Mouse (Mus musculus) gonadal fat pad, adult 2 months (tissue): Measurements from ENCODE around the gene Arid1b. TPM values are rescaled to one million over a fixed set of nuclear protein-coding genes. Genes with fewer than 3 reads are reported as not detected.

Experiments
- DNase-seq: peaks from one replicate; pipeline ENCODE4 v3.0.0-alpha.2; 2012; ENCODE audit warnings: low read depth
- polyA plus RNA-seq: library from polyadenylated mRNA; depleted of rRNA; stranded (reverse); fragments of >200 nt; gene quantifications from 2 replicates; pipeline ENCODE4 v1.2.3, GENCODE M21; 2012

Gene Arid1b
- polyA plus RNA-seq, 1 experiment: 23.2 TPM

DNA sequence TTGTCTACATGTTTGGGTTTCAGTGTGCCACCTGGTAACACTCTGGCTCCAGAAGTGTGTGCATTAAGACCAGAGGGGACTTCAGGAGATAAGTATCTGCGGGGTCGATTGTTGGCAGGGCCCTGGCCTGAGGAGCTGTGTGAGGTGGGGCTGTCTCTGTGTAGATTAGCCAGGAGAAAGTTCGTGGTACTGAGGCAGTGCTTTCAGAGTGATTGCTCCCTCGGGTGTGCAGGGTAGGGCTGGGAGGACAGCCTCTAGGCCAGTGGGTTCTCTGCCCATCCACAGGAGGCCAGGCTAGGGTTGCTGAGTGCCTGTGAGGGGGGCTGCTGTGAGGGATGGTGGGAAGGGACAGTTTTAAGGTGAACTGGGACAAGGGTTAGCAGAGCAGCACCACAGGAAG, 63.2 kb downstream of the Arid1b start:
- DNase-seq: no peak

DNA sequence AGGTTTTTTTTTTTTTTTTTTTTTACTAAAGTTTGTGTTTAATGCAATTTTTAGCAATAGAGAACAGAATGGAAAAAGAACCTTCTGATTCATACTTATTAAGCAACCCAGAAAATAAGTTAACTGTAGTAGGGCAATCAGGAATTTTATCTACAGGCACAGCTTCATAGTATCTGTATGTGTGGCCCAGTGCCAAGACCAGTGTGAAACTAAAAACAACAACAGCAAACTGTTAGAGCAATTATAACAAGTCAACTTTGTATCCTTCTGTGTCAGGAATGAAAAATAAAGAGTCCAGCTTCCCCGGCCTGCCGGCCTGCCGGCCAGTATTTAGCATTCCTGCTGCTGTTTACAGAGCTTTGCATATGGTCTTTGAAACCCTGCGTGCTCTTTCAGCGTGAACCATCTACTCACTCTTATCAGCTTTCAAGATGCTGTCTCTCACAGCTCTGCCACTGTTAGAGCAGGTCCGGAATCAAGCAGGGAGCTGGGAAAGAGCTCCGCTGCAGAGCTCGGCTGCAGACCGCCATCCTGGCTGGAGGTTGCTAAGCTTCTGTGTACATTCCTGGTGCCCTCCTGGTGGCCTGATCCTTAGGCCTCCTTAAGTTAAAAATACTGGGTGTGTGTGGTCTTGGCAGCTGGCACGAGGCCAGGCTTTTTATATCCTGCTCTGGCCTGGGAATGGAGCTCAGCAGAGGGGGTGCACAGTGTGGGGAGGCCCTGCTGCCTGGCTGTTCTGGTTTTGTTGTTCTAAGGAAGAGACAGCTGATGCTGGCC, 64.0 kb downstream of the Arid1b start:
- DNase-seq: no peak

DNA sequence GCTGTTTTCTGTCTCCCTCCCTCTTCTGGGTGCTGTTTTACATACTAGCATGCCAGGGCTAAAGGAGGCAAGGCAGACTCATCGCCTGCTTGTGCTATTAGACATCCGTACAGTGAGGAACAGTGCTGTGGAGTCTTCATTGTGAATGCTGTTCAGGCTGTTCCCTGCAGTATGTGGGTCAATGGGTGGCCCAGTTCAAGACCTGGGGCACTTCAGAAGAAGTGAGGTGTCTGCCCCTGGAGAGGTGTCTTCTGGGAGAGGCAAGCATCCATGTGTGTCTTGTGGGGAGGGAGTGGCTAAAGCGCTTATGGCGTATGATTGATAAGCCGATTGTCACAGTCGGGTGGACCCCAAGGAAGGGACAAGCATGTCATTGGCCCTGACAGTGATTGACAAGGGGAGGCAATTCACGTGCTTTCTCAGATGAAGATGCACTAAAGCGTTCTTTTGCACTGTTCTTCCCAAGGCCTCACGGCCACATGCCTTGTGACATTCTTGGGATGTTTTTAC, 65.0 kb downstream of the Arid1b start:
- DNase-seq: no peak

DNA sequence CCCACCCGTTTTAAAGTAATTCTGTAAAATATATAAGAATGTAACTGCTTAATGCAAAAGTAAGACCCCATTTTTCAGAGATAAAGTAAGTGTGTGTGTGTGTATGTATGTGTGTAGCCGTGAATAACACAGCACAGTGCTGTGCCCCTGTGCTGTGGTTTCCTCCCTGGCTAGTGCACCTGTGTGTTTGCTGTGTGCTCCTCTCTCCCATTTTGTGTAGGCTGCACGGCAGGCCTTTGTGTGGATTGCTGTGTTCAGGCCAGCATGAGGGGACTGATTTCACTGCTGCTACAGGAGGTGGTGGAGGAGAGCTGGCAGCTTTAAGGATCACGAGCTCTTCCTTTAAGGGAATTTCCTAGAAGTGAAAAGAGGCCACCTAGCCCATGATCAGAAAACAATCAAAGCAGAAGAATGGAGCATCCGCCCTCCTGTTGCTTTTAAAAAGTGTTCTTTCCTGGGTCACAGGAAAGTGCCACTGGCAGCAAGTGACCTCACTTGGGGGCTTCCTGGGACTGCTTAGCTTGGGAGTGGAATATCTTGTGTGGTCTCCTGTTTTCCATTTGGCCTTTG, 66.5 kb downstream of the Arid1b start:
- DNase-seq: no peak

DNA sequence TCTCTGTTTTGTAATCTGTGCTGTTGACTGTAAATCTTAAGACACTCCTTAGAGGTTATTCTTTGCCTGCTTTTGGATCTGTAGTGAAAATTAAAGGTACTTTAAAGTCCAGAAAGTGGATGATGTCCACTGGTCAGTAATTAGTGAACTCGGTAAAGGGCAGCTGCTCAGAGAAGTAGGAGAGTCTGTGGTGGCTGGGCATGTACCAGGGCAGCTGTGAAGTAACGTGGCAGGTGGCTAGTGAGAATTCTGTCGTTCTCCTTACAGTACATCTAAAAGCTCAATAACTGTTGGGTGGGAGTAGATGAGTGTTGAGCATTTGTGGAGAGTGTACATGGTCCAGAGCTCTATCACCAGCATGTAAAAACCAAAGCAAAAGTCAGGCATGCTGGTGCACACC, 67.1 kb downstream of the Arid1b start:
- no peak for DNase-seq

DNA sequence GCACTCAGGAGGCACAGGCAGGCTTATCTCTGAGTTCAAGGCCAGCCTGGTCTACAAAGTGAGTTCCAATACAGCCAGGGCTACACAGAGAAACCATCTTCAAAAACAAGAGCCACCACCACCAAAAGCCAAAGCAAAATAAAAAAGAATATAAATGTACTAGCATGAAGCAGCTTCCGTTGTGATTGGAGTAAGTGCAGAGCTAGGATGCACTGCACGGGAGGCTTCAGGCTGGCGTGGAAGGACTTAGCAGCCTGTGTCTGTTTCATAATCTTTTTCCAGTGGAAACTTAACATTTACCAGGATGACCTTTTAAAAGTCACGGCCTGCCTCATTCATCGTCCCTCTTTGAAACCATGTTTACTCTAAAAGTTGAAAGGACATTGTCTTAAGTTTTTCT, 67.5 kb downstream of the Arid1b start:
- DNase-seq: no peak

DNA sequence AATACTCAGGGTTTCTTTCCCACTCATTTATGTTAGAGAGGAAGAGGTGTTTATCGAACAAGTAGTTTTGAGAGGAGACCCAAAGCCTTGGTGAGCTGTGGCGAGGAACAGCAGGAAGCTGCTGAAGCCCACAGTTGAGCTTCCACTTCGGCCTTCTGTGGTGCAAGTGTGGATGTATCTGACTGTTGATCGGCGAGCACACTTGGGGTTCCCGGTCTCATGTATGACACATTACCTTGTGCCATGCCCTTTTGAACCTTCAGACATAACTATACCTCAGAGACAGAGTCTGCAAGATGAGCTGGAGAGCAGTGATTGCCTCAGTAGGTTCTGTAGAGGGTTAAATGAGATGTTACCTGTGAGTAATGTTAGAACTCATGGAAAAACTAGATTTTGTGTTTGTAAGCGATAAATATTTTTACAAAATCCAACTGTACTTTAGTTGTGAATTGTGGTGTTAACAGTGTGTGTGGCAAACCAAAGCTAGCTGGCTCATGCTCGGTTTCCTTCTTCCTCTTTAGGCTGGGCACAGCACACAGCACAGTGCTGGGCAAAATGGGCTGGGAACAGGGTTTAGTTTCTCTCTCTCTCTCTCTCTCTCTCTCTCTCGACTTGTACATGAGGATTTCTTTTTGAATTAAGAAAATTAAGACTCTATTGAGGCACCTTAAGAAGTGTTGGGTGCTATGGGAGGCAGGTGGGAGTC, 69.5 kb downstream of the Arid1b start:
- no peak for DNase-seq

DNA sequence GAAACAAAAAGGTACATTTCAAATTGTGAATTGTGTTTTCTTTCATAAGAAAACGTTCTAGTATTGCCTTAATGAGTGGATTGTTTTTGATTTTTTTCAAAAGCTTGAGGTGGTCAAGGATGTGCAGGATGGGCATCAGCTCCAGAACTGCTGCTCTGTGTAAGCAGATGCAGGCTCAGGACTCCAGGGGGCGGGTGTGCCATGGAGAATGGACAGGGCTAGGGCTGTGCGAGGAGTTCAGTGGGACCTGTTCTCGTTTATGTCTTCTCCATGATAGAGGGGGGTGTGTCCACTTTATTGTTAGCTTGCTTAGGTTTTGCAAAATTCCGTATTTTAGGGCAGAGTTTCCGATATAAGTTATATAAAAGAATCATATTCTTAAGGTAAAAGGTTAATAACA, 70.6 kb downstream of the Arid1b start:
- no peak for DNase-seq

DNA sequence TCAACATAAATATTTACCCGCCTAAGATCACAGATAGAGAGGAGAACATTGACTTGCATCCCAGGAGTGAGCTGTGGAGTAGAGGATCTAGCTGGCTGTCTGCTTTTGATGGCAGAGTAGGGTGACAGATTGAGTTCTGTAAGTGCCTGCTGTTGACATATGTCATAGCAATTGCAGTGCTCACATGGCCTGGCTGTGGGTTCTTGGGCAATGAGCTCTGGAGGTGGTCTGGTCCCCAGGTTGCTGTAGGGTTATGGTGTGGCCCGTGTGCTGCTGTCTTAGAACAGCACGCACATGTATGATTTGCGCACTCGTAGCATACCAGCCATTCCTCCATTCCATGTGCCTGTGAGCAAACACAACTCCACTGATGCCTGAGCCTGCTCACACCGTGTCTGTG, 71.1 kb downstream of the Arid1b start:
- no peak for DNase-seq

DNA sequence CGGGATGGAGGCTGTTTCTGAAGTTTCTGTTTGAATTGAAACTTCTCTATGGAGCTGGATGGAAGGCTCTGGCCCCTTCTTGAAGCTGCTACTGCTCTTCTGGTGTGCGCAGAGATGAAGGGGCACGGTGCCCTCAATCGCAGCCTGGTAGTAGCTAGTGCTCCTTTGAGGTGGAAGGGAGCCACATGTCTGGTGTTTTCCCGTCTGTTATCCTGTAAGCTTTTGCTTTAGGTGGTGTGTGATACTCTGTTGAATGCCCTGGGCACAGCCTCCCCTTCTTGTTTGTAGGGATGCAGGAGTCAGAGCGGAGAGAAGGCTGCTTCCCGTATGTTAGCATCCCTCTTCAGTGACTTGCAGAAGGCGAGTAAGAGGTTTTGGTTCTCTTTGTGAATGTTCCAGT, 72.7 kb downstream of the Arid1b start:
- DNase-seq: no peak

DNA sequence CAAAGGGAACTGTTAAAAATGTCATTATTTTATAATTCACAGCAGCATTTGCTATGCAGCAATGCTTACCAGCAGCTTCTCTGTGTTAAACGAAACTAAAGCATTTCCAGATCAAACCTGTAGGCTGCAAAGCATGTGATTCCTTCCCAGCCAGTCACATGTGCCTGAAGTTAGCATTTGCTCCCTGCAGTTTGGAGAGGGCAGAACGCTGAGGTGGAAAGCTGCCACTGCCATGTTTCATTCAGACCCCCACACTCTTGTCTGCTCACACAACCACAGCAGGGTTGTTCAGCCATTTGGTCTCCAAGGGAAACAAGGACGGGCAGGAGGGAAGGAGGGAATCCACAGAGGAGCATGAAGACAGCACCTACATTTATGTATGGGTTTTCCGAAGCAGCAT, 73.1 kb downstream of the Arid1b start:
- DNase-seq: no peak

DNA sequence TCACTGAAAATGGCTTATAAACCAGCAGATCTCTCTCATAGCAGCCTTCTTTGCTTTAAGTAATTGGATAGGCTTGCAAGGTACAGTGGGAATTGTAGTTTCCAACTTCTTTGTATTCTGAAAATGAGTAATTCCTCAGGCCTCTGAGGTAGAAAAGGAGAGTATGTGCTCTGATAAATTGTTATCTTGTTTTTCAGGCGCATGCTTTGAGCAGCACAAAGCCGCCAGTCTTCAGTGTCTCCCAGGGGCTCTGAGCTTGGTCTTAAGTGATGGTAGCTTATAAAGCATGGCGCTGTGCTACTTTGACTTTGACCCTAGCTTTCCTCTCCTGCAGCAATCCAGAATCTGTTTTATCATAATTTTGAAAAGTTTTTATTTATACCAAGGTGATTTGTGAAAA, 76.3 kb downstream of the Arid1b start:
- no peak for DNase-seq

DNA sequence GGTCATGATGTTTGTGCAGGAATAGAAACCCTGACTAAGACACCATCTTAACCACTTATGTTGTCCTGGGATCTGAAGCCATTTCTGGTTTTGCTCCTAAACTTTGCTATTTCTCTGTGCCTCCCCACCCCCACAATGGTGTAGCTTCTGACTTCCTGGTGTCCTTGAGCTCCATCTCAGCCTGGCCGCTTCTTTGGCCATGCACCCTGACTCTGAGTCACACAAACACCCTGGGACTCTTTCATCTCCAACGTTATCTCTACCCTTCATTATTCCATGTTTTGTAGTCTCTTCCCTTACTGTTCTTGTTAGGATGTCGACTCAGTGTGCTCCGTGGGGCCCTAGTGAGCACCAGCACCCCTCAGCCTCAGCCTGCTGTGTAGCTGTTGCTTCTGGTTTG, 78.4 kb downstream of the Arid1b start:
- no peak for DNase-seq

DNA sequence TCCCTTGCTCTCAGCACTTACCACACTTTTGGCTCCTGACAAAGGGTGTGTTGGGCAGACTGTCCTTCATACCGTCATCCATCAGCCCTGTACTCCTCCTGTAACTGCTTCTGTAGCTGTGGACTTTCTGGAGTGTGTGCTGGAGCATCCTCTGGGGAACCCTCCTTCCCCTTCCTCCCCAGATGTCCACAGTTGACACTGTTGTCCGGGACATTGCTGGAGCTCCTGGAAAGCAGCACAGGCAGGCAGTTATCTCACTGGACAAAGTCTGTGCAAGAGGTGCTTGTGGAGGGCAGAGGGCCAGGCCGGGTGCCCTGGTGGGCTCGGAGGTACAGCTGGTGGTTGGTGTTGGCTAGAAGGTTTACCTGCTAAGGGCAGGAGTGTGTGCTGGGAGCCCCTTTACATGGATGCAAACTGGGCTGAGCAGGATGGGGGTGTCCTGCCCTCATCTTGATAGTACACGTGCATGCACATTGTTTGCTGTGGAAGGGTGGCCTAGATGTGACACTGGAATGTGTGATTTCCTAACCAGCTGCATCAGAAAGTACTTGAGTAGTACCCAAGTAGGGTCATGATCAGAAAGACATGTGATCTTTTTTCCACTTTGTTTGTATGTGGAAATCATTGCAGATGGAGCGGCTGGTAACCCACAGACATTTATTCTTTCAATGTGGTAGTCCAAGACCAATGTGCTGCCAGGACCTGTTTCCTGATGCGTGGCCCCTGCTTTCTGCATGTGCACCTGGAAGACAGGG, 80.8 kb downstream of the Arid1b start:
- DNase-seq: no peak

DNA sequence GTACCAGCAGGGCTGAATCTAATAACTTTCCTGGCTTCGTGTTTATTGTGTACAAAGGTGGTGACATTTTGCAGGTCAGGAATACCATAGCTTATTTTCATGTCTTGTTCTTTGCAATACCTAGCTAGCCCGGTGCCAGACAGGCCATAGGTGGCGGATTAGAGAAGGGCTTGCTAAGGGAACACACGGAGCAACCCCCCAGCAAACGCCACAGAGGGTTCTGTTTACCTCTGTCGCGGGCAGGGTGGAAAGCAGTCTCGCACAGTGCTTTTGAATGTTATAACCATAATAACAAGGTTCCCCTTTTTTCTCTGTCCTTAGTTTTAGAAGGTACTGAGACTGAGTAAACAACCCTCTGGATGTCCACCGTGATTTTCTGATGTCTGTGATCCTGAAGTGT, 83.9 kb downstream of the Arid1b start:
- DNase-seq: no peak

DNA sequence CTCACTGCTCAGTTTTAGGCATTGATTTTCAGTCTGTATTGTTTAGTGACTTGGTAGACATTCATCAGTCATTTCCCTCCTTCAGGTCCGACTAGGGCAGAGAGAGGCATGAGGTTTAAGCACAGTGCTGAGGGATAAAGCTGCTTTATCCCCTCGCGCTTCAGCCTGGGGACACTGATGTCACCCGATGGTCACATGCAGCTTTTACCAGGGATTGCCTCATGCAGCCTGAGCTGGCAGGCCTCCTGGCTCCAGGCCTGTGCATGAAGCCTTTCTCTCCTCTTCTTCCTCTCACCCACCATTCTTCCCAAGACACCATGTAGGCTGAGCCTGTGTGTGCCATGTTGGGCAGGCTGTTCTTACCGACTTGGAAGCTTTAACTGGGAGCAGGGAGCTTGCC, 84.4 kb downstream of the Arid1b start:
- DNase-seq: no peak

DNA sequence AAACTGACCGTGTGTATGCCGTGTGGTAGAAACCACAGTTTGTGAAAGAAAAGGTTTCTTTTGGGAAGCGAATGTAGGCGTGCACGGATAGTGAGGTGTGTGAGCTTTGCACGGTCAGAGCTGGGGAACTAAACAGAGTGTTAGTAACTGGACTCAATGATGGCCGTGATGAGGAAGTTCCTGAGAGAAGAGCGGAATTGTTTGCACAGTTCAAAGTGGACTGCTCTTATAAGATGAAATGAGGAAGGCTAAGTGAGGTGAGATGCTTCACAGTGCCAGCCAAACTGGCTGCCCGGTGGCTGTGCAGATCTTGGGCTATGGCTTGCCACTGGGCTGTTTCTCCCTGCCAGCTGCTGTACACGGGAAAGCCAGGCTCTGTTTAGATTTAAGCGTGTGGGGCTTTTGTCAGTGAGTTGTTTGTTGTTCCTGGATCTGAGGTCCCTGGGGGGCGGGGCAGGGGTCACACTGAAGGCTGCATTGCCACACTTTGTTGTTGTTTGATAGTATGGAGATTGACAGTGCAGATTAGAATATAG, 86.8 kb downstream of the Arid1b start:
- DNase-seq: no peak

DNA sequence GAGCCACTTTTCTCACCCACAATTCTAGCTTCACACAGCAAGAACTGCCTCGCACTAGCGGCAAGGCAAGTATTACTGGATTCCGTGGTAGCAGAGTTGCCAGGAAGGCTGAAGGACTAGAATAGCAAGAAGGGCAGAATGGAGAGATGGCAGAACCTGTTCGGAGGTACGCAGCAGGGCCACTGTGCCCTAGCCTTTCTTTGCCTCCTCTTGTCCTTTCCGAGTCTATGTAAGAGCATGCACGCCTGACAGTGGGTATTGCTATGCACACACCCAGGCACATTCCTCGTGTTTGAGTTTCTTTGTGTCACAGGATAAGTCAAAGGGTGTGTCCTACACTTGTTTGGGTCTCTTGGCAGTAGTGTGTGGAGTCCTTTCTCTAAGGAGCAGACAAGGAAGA, 88.1 kb downstream of the Arid1b start:
- DNase-seq: no peak

DNA sequence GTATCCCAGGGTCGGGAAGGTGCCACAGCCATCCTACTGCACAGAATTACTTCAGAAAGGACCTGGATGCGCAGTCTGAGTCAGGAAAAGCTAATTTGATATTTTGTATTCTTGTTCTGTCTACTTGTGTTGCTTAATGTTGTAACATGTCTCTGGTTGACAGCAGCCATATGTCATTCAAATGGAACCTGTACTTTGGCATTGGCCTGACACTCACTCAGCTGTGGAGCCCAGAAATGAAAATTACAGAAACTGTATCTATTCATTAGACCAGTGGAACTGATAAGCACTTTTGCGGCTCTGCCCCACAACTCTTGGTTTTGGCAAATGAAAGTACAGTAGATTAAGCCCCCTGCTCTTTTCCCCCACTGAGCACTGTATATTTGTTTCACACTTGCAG, 89.4 kb downstream of the Arid1b start:
- no peak for DNase-seq

DNA sequence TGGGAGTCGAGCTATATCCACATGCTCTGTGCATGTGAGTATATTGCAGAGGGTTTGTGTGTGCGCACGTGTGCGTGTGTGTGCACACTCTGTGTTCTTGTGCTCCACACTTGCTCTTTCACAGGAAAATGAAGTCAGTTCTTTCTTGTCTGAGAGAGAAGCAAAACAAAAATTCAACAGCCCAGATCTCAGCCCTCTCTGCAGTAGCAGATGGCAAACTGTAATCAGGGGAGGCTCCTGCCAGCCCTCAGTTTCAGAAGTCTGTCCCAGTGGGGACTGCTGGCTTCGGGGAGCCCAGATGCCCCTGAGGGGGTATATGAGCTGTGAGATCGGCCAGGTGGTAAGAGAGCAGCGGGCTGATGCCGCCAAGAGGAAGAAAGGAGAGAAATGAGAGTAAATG, 90.0 kb downstream of the Arid1b start:
- DNase-seq: no peak

DNA sequence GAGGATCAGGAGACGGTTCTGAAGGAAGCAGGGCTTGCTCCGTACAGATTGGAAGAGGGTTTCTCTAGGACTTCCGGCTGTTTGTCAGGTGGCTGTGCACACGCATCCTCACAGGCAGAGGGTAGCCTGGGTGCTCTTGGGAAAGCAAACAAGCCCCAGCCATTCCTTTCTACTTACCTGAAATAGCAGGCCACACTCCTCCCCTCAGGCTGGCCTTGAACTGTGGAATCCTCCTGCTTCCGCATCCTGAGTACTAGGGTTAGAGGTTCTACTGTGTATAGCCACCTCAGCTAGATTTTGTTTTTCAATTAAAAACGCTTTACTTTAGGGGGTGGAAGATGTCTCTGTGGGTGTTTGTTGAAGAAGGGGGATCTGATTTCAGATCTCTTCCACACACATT, 90.9 kb downstream of the Arid1b start:
- no peak for DNase-seq

DNA sequence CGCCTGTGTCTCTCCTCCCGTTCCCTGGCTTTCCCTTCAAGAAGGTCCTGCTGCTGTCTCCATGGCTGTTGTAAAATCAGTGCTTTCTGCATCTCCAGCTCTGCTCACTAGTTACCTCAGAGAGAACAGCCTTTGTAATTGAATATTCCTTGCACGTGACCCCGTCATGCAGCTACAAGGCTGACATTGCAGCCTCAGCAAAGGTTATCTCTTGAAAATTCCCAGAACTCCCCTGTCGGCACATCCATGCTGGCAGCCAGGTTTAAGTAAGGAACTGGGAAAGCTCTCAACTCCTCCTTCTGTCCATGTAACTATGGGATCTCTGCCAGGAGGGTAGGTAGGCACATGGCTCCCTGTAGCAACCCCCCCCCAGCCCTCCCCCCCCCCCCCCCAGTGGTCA, 91.8 kb downstream of the Arid1b start:
- no peak for DNase-seq
